Mouse (Mus musculus) CH12.LX (cell line): ENCODE data around the gene Spty2d1.

Experiments used
- CTCF ChIP-seq, 2 experiments: IDR thresholded peaks in 1 of 2; conservative IDR thresholded peaks in 1 of 2; 2 replicates each; pipeline ENCODE4 v1.5.1; 2011 to 2012; ENCODE audit warnings: low read depth in 2 of 2, low read length in 2 of 2, improper control_type of control experiment in 1 of 2, inconsistent platforms in 1 of 2, mild to moderate bottlenecking in 1 of 2, moderate library complexity in 1 of 2
- ELF1 ChIP-seq: IDR thresholded peaks from 2 replicates; pipeline ENCODE4 v1.6.1; 2014; ENCODE audit warnings: low read depth, mild to moderate bottlenecking, inconsistent platforms, low read length, improper control_type of control experiment
- IRF4 ChIP-seq: IDR thresholded peaks from 2 replicates; pipeline ENCODE4 v1.6.1; 2014; ENCODE audit warnings: low read depth, mild to moderate bottlenecking, inconsistent platforms, low read length, improper control_type of control experiment
- JUN ChIP-seq: IDR thresholded peaks from 2 replicates; pipeline ENCODE4 v1.6.1; 2011; ENCODE audit warnings: low read depth, mild to moderate bottlenecking, low read length, improper control_type of control experiment, moderate library complexity; ENCODE audit not compliant: insufficient read depth
- MAX ChIP-seq: IDR thresholded peaks from 2 replicates; pipeline ENCODE4 v1.6.1; 2011; ENCODE audit warnings: low read length, improper control_type of control experiment
- POLR2A ChIP-seq: IDR thresholded peaks from 2 replicates; pipeline ENCODE4 v1.6.1; 2011; ENCODE audit warnings: low read depth, mild to moderate bottlenecking, improper control_type of control experiment, low read length
- RAD21 ChIP-seq: IDR thresholded peaks from 2 replicates; pipeline ENCODE4 v1.6.1; 2011; ENCODE audit warnings: low read depth, mild to moderate bottlenecking, low read length, improper control_type of control experiment, moderate library complexity
- SMC3 ChIP-seq: IDR thresholded peaks from 2 replicates; pipeline ENCODE4 v1.6.1; 2011; ENCODE audit warnings: low read depth, low read length, improper control_type of control experiment
- ZKSCAN1 ChIP-seq: IDR thresholded peaks from 2 replicates; pipeline ENCODE4 v1.6.1; 2012; ENCODE audit warnings: low read depth, inconsistent platforms, low read length, improper control_type of control experiment, borderline replicate concordance

DNA sequence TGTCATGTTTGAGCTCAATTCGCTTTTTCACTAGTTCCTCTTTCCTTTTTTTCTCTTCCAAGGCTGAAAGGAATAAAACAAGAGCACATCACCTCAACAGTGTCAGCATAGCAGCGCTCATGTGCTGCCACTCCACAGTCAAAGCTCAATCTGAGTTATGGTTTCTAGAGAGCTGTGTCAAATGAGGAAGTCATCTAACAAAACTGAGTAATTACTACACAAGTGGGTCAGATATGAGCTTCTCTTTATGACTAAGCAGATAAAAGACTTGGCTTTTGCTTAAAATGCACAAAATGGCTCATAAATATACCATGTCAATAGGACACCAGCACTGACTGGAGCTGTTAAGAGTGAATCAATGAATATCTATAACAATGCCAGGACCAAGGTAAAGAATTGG is 9.3 kb downstream of the Spty2d1 start:
- TF ChIP-seq RAD21, result no peak
- TF ChIP-seq MAX, result no peak
- TF ChIP-seq POLR2A, result no peak
- TF ChIP-seq ZKSCAN1, result no peak
- TF ChIP-seq JUN, result peak; percentile 98
- no peak; the same call in 1 of the 2 replicates for TF ChIP-seq ELF1
- TF ChIP-seq CTCF (conservative IDR thresholded peaks at IDR 0.05 in 1 of 2, IDR thresholded peaks at IDR 0.05 in 1 of 2; ENCODE audit: low read depth in 2 of 2, low read length in 2 of 2), result no peak
- peak; percentile 5; the same call in 1 of the 2 replicates for TF ChIP-seq SMC3
- peak; percentile 100 for TF ChIP-seq IRF4
